Mouse (Mus musculus): ENCODE results near the gene Actr10.
A peak's percentile ranks its signal among the peaks of the same experiment; 100 is the strongest.

Gene Actr10

DNA sequence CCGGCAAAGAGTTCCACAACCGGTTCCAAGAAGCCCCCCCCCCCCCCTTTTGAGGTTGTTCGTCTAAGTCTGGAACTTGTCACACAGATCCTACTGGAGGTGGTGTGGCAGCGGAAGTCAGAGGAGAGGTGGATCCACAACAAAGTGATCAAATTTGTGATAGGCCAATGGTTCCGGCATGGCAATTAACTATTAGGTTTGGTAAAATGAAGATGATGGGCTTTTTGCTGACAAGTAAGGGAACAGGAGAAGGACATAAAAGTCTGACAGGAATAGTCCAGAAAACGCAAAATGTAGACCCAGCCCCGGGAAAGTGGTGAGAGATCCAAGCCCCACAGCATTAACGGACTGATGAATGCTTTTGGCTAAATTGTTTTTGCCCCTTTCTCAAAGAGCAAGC, 29.9 kb downstream of the Actr10 start:
- no peak for DNase-seq (ENCODE audit: low spot score in 2 of 2)

GRCm38 (mm10) chr12:70968141-70968790, 30.6 kb downstream of the Actr10 start:
- DNase-seq (ENCODE audit: low spot score in 2 of 2) = peak; percentile 53 to 74

DNA sequence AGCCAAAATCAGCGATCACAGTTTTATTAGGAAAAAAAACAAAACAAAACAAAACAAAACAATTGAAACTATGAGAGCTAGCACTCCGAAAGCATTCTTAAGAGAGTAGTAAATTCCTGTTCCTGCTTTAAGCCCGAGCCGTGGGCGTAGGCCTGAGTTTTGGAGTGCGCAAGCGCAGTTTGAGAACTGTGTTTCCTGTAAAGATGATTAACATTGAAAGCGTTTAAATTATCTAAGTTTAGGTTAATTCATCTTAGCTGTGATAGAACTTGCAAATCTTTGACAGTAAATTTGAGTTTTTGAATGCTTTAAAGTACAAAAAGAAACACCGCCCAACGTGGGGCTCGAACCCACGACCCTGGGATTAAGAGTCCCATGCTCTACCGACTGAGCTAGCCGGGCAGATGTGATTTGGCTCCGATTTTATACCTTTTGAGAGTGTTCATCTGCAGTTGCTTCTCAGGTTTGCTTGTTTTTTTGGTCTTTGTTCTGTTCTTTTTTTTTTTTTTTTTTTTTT, 31.2 kb downstream of the Actr10 start:
- DNase-seq (ENCODE audit: low spot score in 2 of 2) = peak; percentile 90 to 91

GRCm38 (mm10) chr12:70969485-70970184, 32.0 kb downstream of the Actr10 start:
- DNase-seq (ENCODE audit: low spot score in 2 of 2) = peak; percentile 17 to 43

- no peak for DNase-seq (ENCODE audit: low spot score in 2 of 2)
Observed at GRCm38 (mm10) chr12:70973831-70974230, 36.2 kb downstream of the Actr10 start.

GRCm38 (mm10) chr12:70974441-70975266, 37.0 kb downstream of the Actr10 start, which contains the start of gene Psma3:
TSS of gene Psma3 (plus strand) at chr12:70974621.
- DNase-seq (ENCODE audit: low spot score in 2 of 2) = peak; percentile 70 to 80

DNA sequence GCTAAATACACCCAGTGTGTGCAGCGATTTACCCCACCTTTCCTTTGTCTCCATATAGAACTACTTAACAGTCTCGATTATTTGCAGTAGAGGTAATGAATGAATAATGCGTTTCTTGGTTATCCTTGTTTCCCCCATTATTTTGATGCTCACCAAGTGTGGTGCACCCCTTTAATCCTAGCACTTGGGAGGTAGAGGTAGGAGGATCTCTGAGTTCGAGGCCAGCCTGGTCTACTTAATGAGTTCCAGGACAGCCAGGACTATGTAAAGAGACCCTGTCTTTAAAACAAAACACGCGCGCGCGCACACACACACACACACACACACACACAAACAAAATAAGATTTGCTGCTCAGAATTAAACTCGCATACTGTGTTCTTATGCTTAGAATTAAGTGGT, 37.7 kb downstream of the Actr10 start:
- no peak for DNase-seq (ENCODE audit: low spot score in 2 of 2)

DNA sequence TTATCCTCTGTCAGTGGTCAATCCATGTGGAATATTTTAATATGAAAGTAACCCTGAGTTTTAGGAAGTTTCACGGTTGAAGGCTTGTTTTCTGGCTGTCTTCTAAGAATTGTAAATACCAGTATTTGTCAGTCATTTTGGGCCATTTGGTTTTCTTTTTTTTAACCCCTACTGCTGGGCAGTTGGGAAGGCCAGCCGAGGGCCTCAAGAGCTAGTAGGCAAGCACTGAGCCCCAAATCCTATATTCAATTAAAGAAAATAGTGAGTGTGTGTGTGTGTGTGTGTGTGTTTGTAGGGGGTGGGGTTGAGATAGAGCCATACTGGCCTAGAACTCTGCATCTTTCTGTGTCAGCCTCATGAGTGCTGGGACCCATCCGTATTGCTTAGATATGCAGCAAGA, 38.2 kb downstream of the Actr10 start:
- no peak for DNase-seq (ENCODE audit: low spot score in 2 of 2)

DNA sequence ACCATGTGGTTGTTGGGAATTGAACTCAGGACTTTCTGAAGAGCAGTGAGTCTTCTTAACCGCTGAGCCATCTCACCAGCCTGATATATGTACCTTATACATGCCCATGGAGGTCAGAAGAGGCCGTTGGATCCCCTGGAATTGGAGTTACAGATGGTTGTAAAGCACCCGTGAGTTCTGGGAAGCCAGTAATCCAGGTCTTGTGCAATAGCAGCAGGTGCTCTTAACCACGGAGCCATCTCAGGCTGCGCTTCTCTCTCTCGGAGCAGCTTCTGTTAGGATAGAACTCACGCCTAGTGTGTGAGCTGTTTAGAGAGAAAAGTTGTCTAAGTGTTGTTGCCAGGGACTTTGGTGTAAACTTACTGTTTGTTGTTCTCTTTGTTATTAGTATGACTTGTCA, 40.7 kb downstream of the Actr10 start:
- no peak for DNase-seq (ENCODE audit: low spot score in 2 of 2)

- DNase-seq (ENCODE audit: low spot score in 2 of 2) = no peak
Observed at GRCm38 (mm10) chr12:70984855-70985550, 47.3 kb downstream of the Actr10 start.

DNA sequence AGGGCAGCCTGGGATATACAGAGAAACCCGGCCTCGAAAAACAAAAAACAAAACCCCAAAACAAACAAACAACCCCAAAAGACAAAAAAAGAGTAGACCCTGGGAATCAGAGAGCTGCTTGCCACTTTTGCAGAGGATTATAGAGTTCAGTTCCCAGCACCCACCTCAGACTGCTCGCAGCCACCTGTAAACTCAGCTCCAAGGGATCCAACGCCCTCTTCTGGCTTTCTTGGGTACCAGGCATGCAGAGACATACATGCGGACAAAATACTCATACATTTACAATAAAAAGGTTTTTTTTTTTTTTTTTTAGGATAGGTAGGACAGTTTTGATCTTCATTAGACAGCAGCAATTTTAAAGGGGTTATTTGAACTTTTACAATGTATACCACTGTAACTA, 59.6 kb downstream of the Actr10 start:
- no peak for DNase-seq (ENCODE audit: low spot score in 2 of 2)

GRCm38 (mm10) chr12:70999423-70999903, 61.8 kb downstream of the Actr10 start:
- no peak for DNase-seq (ENCODE audit: low spot score in 2 of 2)

GRCm38 (mm10) chr12:71000344-71000743, 62.7 kb downstream of the Actr10 start:
- DNase-seq (ENCODE audit: low spot score in 2 of 2) = no peak

DNA sequence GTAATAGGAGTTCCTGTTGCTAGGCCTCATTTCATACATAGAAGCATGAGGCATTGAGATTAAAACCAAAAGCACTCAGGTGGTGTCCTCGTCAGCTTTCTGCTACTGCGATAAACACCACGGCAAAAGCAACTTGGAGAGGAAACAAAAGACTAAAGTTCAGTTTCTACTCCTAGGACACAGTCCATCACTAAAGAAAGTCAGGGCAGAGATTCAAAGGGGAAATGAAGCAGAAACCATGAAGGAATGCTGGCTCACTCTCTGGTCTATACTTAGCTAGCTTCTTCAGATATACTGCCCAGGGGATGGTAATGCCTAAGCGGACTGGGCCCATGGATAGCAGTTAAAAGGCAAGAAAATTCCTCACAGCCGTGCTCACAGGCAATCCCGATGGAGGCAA, 63.8 kb downstream of the Actr10 start:
- no peak for DNase-seq (ENCODE audit: low spot score in 2 of 2)

- DNase-seq (ENCODE audit: low spot score in 2 of 2) = no peak
Observed at GRCm38 (mm10) chr12:71003760-71004426, 66.2 kb downstream of the Actr10 start.

DNA sequence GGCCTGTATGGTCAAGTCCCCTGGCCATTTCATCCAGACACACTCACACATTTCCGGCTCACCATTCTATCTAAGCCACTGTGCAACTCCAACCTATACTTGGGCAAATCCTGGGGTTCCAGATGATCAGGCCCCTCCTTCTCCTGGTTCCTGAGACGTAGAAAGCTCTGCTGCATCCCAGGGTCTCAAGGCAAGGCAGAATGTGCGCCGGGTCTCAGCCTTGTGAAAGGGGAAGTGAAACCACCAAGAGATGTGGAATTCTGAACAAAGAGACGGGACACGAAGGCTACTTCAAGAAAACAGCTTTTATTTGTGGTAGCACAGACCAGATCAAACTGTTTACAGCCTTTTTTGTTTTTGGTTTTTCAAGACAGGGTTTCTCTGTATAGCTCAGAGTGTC, 68.5 kb downstream of the Actr10 start:
- no peak for DNase-seq (ENCODE audit: low spot score in 2 of 2)

- no peak for DNase-seq (ENCODE audit: low spot score in 2 of 2)
Observed at GRCm38 (mm10) chr12:71006901-71007300, 69.2 kb downstream of the Actr10 start.

DNA sequence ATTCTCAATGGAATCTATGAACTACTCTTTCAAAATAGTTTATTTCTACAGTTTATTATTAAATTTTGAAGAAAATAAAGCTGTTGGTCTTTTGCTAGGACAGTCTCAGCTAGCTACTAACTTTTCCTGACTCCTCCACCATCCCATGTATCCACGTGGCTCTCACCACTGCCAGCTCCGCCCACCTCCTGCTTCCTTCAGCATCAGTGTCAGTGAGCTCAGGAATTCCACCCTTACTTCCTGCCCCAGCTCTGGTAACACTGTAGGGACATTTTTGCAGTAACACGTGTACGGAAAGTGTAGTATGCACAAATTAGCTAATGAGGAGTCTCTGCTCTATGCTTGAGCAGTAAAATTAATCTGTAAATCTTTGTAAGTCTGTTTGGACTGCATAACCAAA, 72.1 kb downstream of the Actr10 start:
- no peak for DNase-seq (ENCODE audit: low spot score in 2 of 2)

Measured in frontal cortex, postnatal 25 days (tissue).